Mouse (Mus musculus) adrenal gland, postnatal 25 days (tissue): Measurements from ENCODE around the gene Mtss1l. TPM values are rescaled to one million over a fixed set of nuclear protein-coding genes. Genes with fewer than 3 reads are reported as not detected.

ENCODE experiments used
- DNase-seq: peaks from one replicate; pipeline ENCODE4 v3.0.0; 2021; ENCODE audit warnings: mixed read lengths
- total RNA-seq: library from RNA; stranded (reverse); gene quantifications from 2 replicates; pipeline ENCODE4 v1.2.3, GENCODE M21; 2021

Mtss1l gene
- total RNA-seq, 1 experiment from 2014 or later = 27.7 TPM

DNA sequence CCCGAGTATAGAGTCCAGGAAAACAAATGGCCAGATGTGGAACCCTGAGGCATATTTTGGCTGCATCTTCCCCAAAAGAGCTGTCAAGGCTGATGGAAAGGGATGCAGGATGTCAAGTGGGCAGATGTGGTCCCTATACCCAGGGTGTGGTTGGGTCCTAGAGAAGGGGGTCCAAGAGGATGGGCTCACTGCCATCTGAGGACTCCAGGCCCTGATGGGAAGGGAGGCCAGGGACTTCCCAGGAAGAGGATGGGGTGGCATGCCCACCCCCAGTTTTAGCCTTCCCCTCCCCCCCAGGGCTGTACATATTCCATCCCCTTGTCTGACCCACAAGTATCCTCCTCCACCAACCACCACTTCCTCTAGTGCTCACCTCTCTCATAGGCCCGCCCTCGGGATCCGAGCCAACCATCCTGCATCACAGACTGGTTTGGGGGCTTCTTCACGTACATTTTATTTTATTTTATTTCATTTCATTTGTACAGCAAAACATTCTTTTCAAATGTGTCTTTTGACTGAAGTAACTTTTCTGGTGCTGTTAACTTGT lies 19.4 kb downstream of the Mtss1l start:
- DNase-seq = no peak

DNA sequence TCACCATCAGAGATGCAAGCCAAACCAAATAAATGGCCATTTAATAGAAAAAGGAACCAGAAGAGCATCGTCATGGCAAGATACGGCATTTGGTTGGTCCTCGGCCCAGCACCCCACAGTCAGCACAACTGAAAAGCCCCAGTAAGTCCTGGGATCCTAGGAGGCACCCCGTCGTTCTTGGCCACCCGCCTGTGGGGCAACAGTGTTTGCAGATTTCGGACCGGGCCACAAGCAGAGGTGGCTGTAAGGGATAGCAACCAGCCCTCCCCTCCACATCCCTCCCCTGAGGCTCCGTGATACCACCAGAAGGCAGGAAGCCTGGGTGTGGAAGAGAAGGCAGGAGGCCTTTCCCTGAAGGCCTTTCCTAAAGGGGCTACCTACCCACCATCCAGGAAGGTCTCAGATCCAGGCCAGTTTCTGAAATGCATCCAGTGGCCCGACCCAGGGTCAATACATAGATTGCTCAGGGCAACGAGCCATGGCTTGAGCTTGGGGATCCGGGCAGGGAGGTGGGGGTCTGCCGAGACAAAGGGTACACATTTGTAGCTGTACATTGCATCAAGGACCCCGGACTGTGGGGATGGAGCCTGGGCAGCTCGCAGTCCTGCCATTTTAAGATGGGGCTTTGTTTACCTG lies 20.7 kb downstream of the Mtss1l start:
- no peak for DNase-seq

DNA sequence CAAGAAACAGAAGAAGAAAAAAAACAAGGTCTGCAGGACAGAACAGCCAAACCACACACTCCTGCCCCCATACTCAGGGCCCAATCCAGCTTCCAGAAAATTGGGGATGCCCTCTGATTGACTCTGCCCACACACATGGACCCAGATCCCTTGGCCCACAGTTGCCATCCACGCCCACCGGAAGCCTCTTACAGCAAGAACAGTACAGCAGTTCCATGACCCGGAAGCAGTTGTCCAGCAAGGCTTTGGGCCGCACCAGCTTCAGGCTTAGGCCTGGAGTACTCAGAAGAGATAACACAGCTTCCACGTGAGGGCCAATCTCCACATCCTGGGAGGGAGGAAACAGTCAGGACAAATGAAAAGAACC lies 21.2 kb downstream of the Mtss1l start:
- DNase-seq = no peak

DNA sequence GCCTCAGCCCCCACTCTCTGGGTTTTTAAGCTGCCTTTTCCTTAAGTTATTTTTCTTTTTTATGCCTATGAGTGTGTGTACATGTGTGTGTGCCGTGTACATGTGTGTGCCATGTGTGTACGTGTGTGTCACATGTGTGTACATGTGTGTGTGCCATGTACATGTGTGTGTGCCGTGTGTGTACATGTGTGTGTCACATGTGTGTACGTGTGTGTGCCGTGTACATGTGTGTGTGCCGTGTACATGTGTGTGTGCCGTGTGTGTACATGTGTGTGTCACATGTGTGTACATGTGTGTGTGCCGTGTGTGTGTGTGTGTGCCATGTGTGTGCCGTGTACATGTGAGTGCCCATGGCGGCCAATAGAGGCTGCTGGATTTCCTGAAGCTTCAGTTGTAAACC lies 23.9 kb downstream of the Mtss1l start:
- no peak for DNase-seq

DNA sequence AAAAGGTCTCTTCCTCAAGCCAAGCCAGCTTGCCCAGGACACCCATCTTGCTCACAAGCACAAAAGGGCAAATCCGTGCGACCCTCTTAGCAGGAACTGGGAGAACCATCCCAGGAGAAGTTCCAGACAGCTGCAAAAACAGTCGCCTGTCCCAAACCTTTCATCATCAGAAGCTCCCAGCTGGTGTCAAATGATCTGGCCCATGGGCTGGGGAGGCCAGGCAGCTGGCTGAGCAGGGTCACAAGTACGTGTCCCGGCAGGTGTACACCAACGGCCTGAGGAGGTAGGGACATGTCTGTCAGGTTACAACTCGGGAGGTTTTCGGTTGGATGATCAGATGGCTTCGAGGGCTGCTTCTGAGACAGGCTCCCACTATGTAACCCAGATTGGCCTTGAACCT lies 25.4 kb downstream of the Mtss1l start:
- DNase-seq = no peak

DNA sequence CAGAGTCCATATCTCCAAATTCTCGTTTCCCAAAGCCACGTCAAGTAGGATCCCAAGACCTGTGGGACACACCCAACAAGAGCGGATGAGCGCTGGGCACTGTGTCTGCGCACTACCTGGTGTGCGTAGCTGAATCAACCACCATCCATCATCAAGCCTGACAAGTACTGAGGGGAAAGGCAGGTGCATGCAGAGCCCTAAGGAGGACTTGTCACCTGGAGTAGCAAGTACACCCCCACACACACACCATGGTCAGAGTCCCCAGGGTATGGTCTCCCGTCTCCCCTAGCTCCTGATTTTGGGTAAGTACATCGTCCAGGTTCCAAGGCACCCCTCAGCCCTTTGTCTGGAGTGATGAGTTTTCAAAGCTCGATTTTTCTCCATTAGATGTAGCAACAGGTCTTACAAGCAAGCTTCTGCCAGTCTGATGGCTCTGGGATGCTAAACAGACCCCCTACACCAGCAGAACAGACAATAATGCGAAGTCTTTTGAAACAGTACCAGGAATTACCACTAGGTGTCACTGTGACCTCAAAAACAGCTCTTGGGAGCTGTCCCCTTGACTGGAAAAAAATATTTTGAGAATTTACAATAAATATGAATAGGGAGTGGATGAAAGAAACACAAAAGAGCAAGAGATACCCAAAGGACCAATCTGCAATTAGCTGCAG lies 28.4 kb downstream of the Mtss1l start:
- DNase-seq = no peak

DNA sequence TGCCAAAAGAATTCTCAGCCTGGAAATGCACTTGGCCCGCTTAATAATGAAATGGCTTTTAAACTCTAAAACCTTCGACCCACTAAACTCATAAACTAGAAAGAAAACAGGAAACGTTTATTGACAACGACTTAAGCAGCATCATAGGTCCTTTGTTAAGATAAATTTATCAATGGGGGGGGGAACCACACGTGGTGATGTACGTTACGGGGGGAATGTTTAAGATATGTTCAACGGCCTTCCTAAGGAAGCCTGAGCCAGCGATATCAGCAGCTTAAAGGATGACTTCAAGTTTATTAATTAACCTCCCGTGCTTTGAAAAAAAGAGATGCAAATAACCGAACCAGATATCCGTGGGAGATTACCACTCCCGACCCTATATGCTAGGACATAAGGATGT lies 29.0 kb downstream of the Mtss1l start:
- DNase-seq = no peak

DNA sequence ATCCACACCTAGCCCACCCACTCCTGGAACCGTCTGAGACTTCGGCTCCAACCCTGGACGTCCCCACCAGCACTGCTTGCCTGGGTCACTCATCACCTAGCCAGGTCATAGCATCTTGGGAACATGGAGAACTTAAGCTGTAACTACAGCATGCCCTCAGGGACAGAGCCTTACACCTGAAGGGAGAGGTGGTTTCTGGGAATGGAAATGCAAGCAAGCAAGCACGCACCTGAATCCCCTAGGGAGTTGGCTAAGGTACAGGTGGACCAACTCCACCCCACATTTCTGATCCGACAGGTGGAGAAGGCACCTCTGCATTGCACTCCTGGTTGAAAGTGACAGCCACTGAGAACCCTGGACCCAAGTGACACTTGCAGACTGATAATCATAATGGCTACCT lies 30.2 kb downstream of the Mtss1l start:
- DNase-seq = no peak

DNA sequence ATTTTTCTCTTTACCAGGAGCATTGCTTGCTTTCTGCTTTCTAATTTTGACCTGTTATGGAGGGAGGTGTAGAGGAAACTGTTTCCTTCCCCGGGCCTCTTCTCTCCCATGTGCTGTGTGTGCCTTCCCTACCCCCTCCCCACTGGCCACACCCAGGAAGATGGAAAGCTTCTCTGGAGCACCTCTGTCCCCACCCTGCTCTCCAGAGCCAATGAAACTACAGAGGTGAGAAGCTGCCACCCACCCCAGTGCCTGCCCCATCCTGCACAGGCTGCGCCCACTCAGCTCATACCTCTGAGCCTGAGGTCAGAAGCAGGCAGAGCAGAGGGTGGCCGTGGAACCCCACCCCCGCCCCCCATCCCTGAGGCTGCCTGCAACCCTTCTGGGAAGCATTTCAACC lies 33.4 kb downstream of the Mtss1l start:
- no peak for DNase-seq

DNA sequence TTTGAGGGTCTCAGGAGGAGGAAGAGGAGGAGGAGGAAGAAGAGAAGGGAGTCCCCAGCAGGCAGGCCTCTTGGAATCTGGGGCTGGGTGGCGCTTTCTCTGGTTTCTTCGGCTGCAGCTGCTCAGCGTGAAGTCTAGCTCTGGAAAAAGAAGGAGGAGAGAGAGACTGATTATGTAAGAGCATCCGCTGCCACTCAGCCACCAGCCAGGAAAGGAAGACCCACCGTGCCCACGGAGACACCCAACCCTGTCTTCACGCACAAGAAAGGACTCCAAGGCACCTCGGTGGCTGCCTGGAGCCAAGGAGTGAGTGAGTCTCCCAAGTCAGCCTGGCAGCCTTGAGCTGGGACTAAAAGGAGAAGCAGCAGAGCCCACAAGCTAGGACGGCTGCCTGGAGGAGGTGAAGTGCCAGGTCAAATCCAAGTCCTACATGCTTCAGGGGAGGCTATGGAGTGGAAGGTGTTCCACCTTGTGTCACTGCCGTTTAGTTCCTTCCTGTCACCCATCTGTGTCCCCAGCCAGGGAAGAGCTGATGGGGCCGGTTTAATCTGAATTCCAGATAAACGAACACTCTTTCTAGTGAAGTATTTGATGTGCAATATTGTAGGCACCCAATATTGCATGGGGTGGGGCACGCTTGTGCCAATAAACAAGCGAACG lies 34.4 kb downstream of the Mtss1l start:
- DNase-seq = no peak

DNA sequence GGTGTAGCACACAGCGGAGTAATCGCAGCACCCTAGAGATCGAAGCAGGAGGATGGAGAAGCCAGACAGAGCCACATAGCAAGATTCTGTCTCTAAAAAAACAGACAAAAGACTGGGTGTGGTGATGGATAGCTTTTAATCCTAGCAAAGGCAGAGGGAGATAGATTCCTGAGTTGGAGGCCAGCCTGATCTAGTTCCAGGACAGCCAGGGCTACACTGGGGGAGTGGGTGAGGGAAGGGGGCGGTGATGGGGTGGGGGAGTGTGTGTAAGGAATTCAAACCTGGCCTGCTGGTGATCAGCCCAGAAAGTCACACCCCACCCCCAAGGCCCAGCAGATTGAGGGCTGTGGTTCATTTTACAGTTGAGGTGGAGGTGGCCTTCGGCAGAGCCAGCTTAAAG lies 34.9 kb downstream of the Mtss1l start:
- no peak for DNase-seq

DNA sequence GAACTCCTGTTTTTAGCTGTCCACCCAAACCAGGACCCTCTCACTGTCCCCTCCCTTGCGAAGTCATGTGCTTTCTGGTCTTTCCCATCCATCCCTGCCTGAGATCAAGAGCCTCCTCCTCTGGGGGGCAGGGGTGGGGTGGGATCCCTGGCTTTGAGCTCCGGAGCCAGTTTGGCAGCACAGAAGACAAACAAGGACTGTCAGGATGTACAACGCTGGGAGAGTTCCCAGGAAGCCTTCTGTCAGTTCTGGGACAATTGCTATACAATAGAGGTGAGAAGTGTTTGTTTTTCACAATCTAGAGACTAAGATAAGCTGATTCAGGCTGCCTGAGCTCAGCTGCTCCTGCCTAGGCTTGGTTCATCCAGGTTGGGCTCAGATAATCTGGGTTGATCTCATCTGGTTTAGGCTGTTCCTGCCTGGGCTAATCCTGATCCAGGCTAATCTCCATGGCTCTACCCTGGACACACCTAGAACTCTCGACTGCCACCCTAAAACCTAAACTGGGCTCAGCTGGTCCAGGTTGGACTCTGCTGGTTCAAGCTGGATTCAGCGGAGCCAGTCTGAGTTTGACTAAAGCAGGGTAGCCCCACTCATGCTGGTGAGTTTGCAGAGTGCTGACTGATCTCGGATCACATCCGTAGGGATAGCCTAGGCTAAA lies 39.1 kb downstream of the Mtss1l start:
- DNase-seq = no peak

DNA sequence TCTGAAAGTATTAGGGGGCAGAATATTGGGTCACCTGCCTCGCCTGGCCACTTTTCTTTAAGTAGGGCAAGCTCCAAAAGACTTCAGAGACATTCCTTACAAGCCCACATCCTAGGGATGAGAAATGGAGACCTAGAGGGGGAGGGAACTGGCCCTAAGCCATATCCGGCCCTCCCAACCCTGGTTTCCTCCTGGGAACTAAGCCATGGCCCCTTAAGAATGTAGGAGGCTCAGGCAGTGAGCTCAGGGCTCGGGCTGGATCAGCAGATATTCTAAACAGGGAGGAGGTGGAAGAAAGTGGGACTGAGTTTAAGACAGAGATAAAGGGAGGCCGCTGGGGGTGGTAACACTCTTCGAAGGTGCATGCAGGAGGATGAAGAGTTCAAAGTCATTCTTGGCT lies 39.9 kb downstream of the Mtss1l start:
- peak; percentile 45 for DNase-seq

DNA sequence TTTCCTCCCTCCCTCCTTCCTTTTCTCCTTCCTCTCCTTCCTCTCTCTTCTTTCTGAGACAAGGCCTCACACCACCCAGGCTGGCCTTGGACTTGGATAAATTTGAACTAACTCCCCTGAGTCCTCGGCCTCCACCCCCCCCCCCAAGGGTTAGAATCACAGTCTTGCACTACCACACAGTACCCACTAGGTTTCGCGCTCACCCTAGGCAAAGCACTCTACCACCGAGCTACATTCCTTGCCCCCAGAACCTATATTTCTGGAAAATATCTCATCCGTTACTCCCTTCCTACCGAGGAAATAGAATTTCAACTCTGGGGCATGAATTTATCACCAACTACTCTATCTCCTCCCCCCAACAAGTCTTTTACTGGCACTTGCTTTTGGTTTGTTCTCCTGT lies 40.7 kb downstream of the Mtss1l start:
- no peak for DNase-seq

DNA sequence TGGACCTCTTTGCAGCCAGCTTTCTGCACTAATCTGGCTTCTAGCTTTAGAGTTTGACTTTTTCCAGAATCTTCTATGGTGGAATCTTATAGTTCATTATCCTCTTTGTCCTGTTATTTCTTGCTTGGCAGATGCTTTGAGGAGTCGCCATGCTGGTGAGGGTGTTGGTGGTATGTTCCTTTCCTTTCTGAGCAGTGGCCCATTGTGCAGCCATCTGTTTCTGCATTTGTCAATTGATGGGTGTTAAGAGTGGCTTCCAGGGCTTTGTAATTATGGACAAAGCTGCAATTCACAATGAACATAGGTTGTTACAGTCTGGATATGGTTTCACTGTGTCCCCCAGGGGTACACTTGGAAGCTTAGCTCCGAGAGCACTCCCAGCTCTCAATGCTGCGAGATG lies 43.4 kb downstream of the Mtss1l start:
- DNase-seq = no peak

DNA sequence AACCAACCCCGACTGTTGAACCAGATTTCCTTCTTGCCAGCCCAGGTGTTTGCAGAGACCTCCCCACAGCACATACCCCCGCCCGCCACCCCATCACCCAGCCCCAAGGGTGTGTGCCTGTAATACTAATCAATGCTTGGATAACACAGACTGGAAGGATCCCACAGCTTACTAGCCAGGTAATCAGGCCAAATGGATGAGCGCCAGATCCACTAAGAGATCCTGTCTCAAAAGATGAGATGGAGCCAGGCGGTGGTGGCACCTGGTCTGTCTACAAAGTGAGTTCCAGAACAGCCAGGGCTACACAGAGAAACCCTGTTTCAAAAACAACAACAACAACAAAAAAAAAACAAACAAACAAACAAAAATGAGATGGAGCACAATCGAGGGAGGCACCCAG lies 46.0 kb downstream of the Mtss1l start:
- no peak for DNase-seq

DNA sequence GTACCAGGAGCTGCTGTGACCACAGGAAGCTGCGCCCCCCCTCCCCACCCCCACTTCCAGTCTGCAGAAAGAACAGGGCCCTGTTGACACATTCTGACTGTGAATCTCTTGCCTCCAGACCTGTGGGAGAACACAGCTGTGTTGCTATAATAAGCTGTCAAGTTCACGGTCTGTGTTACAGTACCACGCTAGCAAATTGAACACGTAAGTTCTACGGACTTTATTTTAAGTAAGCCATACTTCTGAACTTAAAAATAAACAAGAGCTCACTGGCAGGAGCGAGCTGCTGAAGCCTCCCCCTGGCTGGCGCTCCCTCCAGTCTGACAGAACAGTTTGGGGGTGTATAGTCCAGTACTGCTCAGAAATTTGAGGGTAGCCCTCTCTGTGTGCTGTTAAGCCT lies 51.2 kb downstream of the Mtss1l start:
- no peak for DNase-seq

DNA sequence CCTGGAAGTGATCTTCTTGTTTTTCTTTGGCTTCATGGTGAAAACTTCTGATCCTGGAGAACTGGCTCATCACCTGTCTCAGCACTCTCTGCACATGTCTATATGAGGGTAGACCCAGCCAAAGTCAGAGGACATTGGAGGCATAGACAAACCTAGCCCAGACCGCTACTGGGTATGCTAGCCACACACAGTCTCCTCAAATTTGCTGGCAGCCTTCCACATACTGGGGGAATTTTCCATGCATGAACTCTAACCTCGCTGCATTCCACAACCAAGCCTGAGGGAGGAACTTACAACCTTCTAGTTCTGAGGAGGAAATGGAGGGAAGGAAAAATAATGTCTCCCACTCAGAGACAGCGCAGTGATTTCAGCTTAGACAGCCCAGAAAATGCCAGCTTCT lies 52.8 kb downstream of the Mtss1l start:
- DNase-seq = no peak

DNA sequence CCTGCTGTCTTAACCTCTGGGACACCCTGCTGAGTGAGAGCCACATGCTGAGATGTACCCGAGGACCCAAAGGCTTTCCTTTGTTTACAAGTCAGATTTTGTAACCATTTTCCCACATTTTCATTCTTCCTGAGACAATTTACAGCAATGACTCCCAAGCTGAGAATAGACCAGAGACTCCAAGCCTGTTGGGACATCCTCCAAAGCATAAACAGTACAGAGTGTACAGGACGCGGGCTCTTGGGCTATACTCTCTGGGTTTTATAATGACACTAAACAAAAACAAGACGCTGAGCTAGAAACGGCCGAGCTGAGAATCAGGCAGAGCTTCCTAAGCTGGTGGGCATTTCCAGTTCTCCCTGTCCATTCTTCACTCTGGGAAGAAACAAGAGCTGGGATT lies 53.4 kb downstream of the Mtss1l start:
- no peak for DNase-seq

DNA sequence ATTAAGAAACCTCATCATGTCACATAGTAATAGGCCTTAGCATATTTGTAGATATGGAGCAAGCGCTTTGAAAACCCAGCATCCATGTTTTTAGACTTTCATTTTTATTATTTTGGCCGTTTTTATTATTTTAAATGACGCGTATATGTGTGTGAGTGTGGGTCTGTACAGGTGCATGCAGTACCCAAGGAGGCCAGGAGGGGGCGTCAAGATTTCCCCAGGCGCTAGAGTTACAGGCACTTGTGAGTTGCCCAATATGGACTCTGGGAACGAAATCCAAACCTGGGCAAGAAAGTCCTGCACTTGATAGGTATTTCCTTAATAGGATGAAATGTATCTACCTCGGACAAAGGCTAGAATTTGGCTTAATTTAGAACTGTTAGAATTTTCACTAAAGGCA lies 54.0 kb downstream of the Mtss1l start:
- no peak for DNase-seq

DNA sequence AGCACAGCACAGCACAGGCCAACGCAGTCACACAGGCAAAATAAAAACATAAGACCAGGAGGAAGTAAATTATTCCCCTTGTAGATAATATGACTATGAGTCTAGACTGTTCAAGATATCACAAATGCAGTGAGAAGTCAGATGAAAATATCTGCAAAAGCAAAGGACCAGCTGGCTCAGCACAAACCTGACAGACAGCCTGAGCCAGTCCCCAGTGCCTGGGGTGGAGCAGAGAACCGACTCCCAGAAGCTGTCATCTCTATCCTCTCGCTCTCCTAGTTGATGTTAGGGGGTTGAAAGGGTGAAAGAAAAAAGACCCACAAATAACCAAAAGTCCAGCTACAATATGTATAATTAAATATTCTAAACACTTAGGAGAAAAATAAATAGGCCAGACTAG lies 54.4 kb downstream of the Mtss1l start:
- DNase-seq = no peak

DNA sequence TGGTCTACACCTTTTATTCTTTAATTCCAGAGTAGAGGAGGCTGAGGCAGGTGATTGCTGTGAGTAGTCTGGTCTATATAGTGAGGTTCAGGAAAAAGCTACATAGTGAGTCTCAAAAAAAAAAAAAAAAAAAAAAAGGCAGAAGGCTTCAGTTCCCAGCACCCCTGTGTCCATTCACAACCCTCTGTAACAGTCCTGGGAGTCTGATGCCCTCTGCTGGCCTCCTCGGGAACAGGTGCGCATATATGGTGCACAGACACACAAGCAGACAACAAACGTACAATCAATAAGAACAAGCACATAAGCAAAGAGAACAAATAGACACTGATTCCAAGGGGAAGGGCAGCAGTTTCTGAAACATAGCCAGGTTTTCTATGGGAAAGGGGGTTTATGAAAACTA lies 55.1 kb downstream of the Mtss1l start:
- DNase-seq = no peak
